Mouse (Mus musculus) retina, embryonic 14.5 days (tissue): ENCODE results near the gene Atf6b.
A peak's percentile ranks its signal among the peaks of the same experiment; 100 is the strongest.

Source experiments
- DNase-seq: peaks from one replicate; pipeline ENCODE4 v3.0.0-alpha.2; 2015; ENCODE audit warnings: low spot score

Atf6b gene

DNA sequence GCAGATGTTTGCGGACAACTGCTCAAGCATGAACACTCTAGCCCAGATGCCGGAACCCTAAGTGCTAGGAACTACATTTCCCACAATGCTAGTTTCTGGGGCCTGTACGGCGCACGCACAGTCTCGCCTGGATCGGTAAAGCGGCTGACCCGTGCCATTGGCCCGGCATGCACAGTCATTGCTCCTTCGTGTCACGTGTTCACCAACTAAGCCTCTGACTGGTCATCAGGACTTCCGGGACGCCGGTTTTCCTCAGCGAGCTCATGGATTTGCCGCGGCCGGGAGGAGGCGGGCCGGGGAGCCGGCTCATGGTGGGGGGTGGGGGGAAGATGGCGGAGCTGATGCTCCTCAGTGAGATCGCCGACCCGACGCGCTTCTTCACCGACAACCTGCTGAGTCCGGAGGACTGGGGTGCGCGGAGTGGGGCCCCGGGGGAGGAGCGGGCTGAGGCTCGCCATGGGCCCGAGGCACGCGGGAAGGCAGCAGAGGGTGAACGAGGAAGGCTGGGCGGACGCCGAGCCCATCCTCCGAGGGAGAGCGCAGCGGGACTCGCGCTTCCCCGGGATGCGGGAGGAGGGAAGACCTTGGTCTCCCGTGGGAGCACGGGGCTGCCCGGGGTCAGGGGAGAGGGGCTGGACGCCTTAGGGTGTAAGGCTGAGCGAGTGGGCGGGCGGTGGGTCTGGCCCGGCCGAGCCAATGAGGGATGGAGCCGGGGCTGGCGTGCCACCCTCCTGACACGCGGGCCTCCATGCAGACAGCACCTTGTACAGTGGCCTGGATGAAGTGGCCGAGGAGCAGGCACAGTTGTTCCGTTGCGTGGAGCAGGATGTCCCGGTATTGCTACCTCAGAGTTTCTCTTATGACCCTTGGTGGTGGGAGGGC is at the start of gene Atf6b:
Gene Atf6b, plus strand, starts transcription at position 241 of the 882 bp plus-strand sequence.
- peak; percentile 98 for DNase-seq

DNA sequence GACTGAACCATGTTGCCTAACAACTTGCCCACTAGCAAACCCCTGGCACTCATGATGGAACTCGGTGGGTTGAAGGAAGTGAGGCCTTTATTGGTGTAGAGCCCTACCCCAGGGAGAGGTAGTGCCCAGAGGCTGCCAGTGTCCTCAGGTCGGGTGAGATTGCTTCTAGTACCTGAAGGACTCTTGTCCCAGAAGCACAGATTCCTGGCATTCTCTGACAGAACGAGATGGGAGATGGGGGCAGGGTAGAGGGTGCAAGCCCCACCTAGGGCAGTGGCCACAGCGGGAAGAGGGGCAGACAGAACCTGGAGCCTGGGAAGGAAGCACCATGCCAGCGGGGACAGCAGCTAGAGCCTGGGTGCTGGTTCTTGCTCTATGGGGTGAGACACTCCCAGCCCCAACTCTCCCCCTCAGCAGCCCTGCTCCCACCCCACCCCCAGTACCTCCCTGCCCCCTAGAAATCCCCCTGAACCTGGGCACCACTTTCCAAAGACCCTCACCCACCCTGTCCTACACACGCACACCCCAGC is 49.3 kb upstream of the Atf6b start, which contains the start of gene Ager:
Gene Ager, plus strand, starts transcription at position 297 of the 530 bp plus-strand sequence.
- DNase-seq, result no peak

DNA sequence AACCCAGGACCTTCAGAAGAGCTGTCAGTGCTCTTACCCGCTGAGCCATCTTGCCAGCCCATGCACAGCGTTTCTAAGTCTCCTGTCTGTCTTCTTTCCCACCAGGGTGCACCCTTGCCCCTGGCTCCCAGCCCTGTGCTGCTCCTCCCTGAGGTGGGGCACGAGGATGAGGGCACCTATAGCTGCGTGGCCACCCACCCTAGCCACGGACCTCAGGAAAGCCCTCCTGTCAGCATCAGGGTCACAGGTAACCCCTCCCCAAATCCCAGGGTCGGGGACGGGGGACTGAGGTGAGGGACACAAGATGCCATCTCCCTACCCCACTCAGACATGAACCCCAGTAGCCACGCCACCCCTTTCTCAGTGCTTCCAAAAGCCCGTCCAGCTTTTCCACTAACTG is 47.1 kb upstream of the Atf6b start:
- no peak for DNase-seq

DNA sequence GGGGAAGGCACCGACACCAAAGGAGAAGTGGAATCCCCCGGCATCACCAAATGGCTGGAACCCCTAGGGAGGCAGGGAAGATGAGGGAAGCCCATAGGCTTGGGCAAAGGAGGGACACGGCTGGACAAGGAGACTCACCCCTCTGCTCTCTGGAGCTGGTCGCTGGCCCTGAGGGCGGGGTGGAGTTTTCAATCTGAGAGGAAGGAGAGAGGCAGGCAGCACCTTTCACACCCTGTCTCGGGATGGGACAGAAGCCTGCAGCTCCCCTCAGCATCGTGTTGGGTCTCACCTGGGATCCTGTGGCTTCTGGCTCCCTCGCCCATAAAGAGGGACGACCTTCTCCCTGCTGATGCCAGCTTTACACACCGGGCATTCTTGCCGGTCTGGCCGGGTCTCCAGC is 45.1 kb upstream of the Atf6b start:
- no peak for DNase-seq

DNA sequence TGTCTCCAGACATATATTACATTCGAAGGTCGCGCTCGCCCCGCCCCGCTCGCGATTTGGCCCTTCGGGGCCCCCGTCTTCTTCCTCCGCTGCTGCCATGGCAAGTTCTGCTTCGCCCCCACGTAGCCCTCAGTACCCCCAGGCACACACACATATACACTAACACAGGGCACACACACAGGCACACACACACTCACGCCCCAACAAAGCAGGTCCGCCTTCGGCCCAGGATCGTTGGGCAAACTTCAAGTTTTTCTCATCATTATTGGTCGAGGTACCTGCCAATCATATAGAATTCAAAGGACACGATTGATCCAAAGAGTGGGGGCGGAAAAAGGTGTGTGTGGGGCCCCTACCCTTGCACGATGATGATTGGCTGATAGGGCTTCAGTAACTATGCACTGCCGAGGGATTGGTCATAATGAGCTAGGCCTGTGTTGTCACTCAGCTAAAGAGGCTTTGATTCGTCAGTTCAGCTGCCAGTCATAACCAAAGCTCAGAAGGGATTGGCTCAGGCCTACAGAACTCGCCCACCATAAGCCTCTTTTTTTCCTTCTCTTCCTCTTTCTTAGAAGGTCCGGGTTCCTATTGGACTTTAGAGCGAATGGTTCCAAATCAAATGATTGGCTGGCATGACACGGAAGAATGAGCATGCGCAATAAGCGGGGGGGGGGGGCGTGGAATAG is 43.4 kb upstream of the Atf6b start, which contains the start of gene Rnf5:
Gene Rnf5, minus strand, starts transcription at position 316 of the 686 bp plus-strand sequence.
- peak; percentile 100 for DNase-seq

DNA sequence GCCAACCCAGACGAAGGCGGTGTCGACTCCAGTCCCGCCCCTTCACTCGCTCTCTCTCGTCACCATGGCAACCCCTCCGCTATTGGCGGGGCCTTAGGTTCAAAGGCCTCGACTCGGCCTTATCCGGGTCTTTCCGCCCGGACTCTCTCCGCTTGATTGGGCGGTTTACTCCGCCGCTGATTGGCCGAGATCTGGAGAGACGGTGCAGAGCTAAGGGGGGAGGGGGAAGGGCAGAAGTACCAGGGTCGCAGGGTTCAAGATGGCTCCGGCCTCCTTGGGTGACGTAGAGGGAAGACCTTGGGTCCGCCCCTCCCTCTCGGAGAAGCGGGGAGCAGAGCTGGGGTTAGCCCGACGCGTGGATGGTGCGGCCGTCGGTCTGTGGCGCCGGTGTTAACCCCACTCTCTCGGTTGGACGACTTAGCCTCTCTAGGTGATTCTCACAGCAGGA is 42.9 kb upstream of the Atf6b start, which contains the start of gene Agpat1:
Gene Agpat1, plus strand, starts transcription at position 202 of the 448 bp plus-strand sequence.
- peak; percentile 100 for DNase-seq

DNA sequence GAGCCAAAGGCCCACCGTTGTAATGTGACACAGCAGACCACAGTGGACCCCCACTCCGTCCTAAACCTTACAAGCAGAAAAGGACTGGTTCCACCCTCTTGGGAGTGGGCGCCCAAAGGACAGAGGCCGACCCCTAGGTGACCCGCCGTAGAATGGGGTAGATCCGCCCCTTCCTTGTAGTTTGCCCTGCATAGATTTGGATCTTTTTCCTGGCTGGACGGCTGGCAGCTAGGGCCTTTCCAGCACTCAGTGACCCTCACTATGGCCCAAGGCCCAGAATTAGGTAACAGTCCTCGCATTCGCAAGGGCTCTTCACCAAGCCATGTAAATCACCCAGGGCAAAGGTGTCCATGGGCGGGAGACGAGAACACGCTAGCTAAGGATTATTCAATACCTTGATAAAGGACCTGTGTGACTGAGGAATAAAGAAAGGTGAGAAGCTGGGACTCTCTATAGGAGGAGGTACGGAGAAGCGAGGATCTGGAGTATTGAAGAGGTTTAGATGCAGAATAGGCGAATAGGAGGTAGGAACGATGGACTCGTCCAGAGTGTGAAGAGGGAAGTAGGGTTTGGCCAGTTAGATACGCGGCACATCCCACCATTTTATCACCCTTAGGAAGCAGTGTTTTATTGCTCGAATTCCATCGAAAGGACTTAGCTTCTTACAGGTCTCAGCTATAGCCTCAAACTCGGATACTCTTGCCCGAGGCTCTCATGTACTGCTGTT is 42.3 kb upstream of the Atf6b start:
- DNase-seq, result peak; percentile 14

DNA sequence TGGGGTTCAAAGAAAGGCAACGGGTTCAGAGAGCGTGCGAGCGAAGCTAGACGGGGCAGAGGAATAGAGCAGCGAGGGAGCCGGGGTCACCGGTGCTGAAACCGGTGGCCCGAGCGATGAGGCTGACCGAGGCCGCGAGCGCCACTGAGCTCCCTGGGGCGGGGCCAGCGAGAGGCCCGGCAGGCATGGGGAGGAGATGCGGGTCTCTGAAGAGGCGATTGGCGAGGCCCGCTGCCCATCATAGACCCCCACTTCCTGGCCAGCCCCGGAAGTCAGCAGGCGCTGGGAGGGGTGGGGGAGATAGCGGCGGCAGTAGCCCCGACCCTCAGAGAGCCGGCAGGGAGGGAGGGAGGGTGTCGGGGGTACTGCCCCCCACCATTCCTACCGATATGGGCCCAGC is 41.3 kb upstream of the Atf6b start:
- DNase-seq, result peak; percentile 97

DNA sequence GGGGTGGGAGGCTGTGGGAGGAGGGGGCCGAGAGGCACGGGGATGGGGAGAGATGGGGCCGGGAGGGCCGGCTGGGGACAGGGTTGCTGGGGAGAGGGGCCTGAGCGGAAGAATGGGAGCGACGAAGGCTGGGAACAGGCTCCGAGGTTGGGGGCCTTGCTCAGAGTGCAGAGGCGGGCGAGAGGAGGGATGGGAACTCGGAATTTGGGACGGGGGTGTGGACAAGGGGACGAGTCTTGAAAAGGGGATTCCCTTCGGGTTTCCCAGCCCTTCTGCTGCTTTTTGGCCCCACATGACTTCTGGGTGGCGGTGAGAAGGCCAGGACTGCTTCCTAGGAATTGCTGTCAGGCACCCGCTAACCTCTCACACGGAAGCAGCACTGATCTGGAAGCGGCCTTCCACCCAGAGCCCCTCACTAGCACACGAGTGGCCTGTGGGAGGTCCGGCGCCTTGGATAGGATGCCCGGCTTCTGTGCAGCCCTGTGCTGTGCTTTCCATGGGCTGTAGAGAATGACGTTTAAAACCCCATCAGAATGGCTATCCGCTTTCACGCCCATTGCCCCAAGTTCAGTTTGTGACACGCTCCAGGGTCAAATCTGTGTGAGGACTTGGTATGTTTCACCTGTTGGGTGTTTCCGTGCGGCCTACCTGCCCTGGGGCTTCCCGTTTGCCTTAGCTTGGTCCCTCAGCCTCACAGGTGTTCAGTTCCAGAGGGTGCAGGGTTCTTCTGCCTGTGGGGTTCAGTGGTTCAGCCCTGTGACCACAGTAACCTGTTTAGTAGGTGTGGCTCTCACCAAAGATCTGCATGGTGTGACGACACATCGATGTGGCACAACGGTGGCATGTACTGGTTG is 40.5 kb upstream of the Atf6b start:
- DNase-seq, result peak; percentile 30

DNA sequence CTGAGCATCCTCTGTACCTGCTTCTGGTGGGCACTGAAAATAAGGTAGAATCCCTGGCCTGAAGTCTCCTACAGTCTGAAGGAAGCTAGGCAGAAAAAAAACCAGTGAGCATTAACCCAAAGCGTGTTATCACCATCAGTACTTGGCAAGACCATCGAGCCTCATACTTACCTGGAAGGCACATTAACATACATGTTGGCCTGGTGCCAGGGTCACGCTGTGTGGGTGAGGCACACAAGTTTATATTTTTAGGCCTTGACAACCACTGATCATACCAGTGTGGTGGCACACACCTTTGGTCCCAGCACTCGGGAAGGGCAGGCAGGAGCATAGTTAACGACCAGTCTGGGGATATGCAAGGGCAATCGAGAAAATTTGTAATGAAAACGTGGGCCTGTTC is 38.9 kb upstream of the Atf6b start:
- DNase-seq, result no peak

DNA sequence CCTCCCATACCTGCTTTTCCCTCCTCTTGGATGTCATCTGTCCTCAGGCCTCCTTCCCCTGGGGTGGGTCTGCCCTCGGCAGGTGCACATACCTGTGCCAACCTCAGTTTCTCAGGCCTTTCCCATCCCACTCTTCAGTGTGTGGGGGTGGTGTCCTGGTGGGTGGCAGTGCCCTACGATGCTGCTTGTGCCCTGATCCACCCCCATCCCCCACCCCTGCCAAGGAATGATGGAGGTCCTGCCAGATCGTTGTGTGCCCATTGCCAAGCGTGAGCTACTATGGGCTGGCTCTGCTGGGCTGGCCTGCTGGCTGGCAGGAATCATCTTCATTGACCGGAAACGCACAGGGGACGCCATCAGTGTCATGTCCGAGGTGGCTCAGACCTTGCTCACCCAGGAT is 35.9 kb upstream of the Atf6b start:
- no peak for DNase-seq

DNA sequence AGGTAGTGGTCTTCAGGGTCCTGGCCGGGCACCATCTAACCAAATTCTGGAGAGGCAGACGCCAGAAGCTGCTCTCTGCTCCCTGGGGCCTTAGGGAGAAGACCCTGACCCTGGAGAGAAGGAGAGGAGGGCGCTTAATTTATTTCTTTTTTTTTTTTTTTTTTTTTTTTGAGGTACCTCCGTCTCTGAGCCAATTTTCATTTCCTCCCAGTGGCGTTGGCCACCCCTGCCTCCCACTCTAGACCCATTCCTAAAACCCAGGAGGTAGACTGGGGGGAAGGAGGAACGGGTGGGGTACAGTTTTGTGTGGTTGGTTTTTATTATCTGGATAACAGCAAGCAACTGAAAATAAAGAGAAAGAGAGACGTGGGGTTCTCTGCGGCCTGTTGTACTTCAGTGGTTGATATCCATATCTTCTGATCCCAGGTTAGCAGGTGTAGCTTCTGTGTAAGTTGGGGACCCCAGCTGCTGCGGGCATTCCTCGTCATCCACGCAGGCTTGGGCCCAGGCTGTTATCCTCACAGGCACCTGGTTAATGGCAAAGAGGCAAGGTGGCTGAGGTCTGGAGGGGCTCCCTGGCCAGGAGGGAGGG is 33.8 kb upstream of the Atf6b start:
- DNase-seq, result no peak

DNA sequence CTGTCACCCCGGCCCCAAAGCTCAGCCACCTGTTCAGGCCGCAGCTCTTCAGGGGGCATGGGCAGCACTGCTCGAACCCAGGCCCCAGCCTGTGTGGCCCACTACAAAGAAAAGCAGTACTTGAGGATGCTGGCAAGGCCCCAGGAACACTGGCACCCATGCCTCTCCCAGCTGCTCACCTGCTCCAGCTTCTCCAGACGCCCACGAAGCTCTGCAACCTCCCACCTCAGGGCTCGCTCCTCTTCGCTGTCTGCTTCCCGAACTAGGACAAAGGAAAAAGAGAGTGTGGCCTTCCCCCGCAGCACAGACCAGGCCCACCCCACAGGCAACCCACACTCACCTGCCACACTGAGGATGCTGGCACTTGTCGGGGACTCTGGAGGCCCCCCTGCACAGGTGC is 33.1 kb upstream of the Atf6b start:
- no peak for DNase-seq

DNA sequence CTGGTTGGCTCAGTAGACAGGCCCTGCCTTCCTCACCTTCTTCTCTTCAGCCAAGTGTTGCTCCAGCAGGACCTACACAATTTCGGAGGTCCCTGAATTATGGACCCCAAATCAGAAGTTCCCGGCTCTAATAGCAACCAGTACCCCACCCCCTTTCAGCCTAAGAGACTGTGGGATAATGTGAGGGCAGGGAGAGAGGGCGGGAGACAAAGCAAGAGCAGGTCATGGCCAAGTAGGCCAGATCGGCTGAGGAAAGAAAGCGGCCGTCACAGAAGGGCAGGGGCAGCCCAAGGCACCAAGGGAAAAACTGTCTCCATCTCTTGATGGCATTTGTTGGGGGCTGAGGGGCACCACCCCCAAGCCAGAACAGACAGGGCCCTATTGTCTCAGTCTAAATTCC is 31.1 kb upstream of the Atf6b start, which contains the start of gene Egfl8:
Gene Egfl8, minus strand, starts transcription at position 101 of the 400 bp plus-strand sequence.
- DNase-seq, result no peak

DNA sequence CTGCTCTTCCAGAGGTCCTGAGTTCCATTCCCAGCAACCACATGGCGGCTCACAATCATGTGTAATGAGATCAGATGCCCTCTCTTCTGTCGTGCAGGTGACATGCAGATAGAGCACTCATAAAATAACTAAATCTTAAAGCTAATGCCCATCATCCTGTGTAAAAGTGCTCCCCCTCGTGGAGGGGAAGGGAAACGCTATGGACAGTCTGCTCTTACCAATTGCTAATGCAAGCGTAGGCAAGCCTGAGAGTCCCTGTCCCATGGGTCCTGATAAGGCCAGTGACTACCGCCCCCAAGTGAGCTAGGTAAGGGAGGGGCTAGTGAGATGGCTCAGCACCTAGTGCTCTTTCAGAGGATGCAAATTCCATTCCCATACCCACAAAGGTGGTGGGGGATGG is 27.9 kb upstream of the Atf6b start:
- peak; percentile 87 for DNase-seq

DNA sequence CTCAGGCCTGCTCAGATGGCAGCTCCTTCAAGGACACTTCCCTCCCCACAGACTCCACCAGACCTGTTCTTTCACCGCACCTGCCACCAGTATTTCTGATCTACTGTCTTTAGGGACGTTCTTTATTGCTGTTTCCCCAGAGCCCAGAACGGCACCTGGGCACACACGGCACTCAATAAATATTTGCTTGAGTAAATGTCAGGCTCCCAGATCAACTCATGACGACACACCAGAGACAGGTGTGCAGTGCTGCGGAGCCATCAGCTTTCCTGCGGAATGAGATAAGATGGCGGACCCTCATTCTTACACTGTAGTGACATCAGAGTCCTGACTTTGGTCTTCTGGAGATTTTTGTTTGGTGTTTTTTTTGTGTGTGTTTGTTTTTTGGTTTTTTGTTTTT is 25.9 kb upstream of the Atf6b start:
- DNase-seq, result no peak

DNA sequence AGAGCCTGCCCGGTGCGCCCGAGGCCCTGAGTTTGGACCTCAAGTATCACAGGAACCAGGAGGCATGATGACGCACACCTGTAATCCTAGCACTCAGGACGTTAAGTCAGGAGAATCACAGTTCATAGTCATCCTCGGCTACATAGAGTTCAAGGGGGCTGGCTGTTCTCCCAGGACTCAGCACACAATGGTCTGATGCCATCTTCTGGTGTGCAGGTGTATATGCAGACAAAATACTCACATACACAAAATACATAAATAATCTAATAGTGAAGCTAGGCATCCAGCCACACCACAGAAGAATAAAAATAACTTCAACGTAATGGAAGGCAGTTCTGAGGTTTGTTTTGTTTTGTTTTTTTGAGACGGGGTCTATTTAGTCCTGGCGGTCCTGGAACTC is 23.8 kb upstream of the Atf6b start:
- DNase-seq, result no peak

DNA sequence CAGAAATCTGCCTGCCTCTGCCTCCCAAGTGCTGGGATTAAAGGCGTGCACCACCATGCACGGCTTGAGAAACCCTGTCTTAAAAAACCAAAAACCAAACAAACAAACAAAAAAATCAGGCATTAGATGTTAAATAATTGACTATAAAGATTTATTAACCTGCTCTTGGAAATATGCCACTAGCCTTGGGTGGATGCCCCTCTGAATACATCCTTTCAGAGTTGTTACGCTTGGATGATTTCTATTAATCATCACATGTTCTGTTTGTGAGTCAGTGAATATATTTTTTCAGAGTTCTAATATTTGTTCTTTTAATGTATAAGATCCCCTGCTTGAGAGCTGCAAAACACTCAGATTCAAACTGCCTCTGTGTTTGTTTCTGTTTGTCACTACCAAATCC is 22.0 kb upstream of the Atf6b start:
- DNase-seq, result no peak

DNA sequence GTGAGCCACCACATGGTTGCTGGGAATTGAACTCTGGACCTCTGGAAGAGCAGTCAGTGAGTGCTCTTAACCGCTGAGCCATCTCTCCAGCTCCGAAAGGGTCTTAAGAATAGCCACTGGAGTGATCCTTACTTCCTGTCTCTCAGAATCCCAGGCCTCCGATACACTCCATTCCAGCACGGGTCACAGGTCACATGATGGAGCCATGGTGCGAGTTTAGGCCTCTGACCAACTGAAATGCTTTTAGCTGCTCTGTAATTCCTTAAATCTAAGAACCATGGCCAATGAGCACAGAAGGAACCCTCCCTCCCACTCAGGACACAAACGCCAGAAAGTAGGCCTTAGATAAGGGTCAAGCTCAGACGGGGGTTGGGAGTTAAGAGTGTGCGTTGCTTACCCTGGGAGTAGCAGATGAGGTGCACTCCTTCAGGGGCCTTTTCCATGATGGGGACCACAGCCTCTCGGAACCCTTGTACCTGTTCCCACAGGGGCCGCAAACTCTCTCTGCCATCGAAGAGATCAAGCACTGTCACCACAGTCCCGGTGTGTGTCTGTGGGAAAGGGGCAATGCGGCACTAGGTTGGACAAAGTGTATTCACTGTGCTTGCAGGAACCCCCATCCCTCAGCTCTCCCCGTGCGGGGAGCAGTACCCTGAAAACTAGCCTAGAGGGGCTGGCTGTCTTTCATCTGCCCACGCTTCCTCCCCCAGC is 20.7 kb upstream of the Atf6b start:
- DNase-seq, result no peak

DNA sequence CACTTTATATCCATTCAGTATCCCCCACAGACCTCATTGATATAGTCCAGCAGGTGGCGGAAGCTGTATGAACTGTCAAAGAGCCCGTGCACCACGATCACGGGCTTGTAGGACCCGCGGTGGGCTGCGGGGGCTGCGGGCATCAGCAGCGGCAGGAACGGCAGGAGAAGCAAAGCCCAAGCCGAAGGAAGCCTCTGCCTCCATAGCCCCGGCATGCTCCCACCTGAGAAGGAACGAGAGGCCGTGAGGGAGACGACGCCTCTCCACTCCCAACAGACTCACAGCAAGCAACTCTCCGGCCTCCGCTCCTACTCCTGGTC is 20.2 kb upstream of the Atf6b start:
- DNase-seq, result peak; percentile 74
